17 mouse cellular contexts compared by ENCODE assay signal in genomic region chr8:107885547-107885946, GRCm38 (mm10). TPM values are rescaled to one million over a fixed set of nuclear protein-coding genes. Genes with fewer than 3 reads are reported as not detected.
DNase-seq lines count a peak whose midpoint lies in the region; ATAC-seq and TF ChIP-seq lines count a peak whose summit lies in the region.
"Had no signal": no experiment of that assay in that cellular context is flagged by ENCODE, and none has a peak within 500 bp of the region (broad histone marks: within the 10 kb centered on the region; RNA-seq: fewer than 3 reads in every experiment).

No protein-coding gene starts in this region.

- peak overlapping the region; percentile 29; the same call in 1 of the 2 replicates for H3K27ac ChIP-seq in hindbrain, embryonic 10.5 days
- H3K27ac ChIP-seq in hindbrain, embryonic 11.5 days (ENCODE audit: low read depth, low read length), result no peak overlapping the region
- H3K27ac ChIP-seq in lung, postnatal 0 days (ENCODE audit: low read length), result no peak overlapping the region
- peak overlapping the region; percentile 22; the same call in 1 of the 2 replicates for H3K27ac ChIP-seq in embryonic facial prominence, embryonic 13.5 days
- H3K27ac ChIP-seq in limb, embryonic 15.5 days, result peak overlapping the region; percentile 38; the same call in 1 of the 2 replicates
- H3K27ac ChIP-seq: heart, adult 2 months; macrophage; midbrain, embryonic 12.5 days had no signal

- H3K9me3 ChIP-seq in hindbrain, embryonic 10.5 days, result no peaks in the 10 kb centered on the region
- no peaks in the 10 kb centered on the region for H3K9me3 ChIP-seq in hindbrain, embryonic 11.5 days (ENCODE audit: control insufficient read depth, low read length)
- H3K9me3 ChIP-seq in lung, postnatal 0 days (ENCODE audit: low read length), result no peaks in the 10 kb centered on the region
- H3K9me3 ChIP-seq in embryonic facial prominence, embryonic 13.5 days, result no peaks in the 10 kb centered on the region
- no peaks in the 10 kb centered on the region for H3K9me3 ChIP-seq in limb, embryonic 15.5 days
- H3K9me3 ChIP-seq: midbrain, embryonic 12.5 days had no signal

- no peaks in the 10 kb centered on the region for H3K36me3 ChIP-seq in hindbrain, embryonic 10.5 days
- H3K36me3 ChIP-seq in hindbrain, embryonic 11.5 days (ENCODE audit: control insufficient read depth, insufficient read depth, low read length), result no peaks in the 10 kb centered on the region
- no peaks in the 10 kb centered on the region for H3K36me3 ChIP-seq in lung, postnatal 0 days (ENCODE audit: insufficient read depth, low read length)
- H3K36me3 ChIP-seq in embryonic facial prominence, embryonic 13.5 days, result no peaks in the 10 kb centered on the region
- no peaks in the 10 kb centered on the region for H3K36me3 ChIP-seq in limb, embryonic 15.5 days
- H3K36me3 ChIP-seq: midbrain, embryonic 12.5 days had no signal

- H3K27me3 ChIP-seq in hindbrain, embryonic 10.5 days (ENCODE audit: insufficient read depth, poor library complexity, severe bottlenecking), result no peaks in the 10 kb centered on the region; the same call in 1 of the 2 replicates
- no peaks in the 10 kb centered on the region for H3K27me3 ChIP-seq in hindbrain, embryonic 11.5 days (ENCODE audit: control insufficient read depth, insufficient read depth, low read length)
- no peaks in the 10 kb centered on the region for H3K27me3 ChIP-seq in lung, postnatal 0 days (replicated peaks; ENCODE audit: insufficient read depth, low read length)
- no peaks in the 10 kb centered on the region; the same call in 1 of the 2 replicates for H3K27me3 ChIP-seq in embryonic facial prominence, embryonic 13.5 days
- peaks cover 2% of the 10 kb centered on the region; the same call in 1 of the 2 replicates for H3K27me3 ChIP-seq in limb, embryonic 15.5 days

- ATAC-seq in hindbrain, embryonic 11.5 days (ENCODE audit: low FRiP score), result no peak
- ATAC-seq in lung, postnatal 0 days, result no peak
- ATAC-seq in embryonic facial prominence, embryonic 13.5 days (ENCODE audit: insufficient number of reproducible peaks, insufficient read depth, low FRiP score, low TSS enrichment, low read depth), result no peak
- no peak for ATAC-seq in limb, embryonic 15.5 days (ENCODE audit: insufficient number of reproducible peaks, low FRiP score, low TSS enrichment, low read depth)
- ATAC-seq: activated CD4-positive, CD25-positive, alpha-beta regulatory T cell, adult 4 months had no signal

- H3K4me2 ChIP-seq in hindbrain, embryonic 11.5 days (replicated peaks; ENCODE audit: low read depth, low read length), result no peak overlapping the region
- no peak overlapping the region for H3K4me2 ChIP-seq in lung, postnatal 0 days (replicated peaks; ENCODE audit: low read depth, low read length)
- H3K4me2 ChIP-seq in embryonic facial prominence, embryonic 13.5 days, result peak overlapping the region; percentile 20; the same call in 1 of the 2 replicates
- no peak overlapping the region for H3K4me2 ChIP-seq in limb, embryonic 15.5 days
- H3K4me2 ChIP-seq: midbrain, embryonic 12.5 days had no signal

- no peak for TF ChIP-seq EP300 in lung, postnatal 0 days (IDR thresholded peaks at IDR 0.05)

- WGBS in hindbrain, embryonic 10.5 days, result 53% methylated on average over 7 of the region's 7 CpGs
- 55% methylated on average over 7 of the region's 7 CpGs for WGBS in hindbrain, embryonic 11.5 days
- WGBS in lung, postnatal 0 days, result 32% methylated on average over 7 of the region's 7 CpGs
- WGBS in embryonic facial prominence, embryonic 13.5 days, result 25% methylated on average over 7 of the region's 7 CpGs
- WGBS in limb, embryonic 15.5 days, result 51% methylated on average over 7 of the region's 7 CpGs

- H3K4me1 ChIP-seq in hindbrain, embryonic 10.5 days (replicated peaks), result peaks cover 12% of the 10 kb centered on the region
- 0 out of 2 replicates have a peak, but pooled peaks cover 3% of the 10 kb centered on the region for H3K4me1 ChIP-seq in hindbrain, embryonic 11.5 days (replicated peaks; ENCODE audit: control insufficient read depth, insufficient read depth, low read length)
- no peaks in the 10 kb centered on the region for H3K4me1 ChIP-seq in lung, postnatal 0 days (ENCODE audit: insufficient read depth, low read depth, low read length)
- peaks cover 31% of the 10 kb centered on the region for H3K4me1 ChIP-seq in embryonic facial prominence, embryonic 13.5 days
- peaks cover 29% of the 10 kb centered on the region; the same call in 1 of the 2 replicates for H3K4me1 ChIP-seq in limb, embryonic 15.5 days

- TF ChIP-seq CTCF in lung, postnatal 0 days (IDR thresholded peaks at IDR 0.05), result no peak

- no peak for DNase-seq in hindbrain, embryonic 10.5 days (ENCODE audit: low spot score)
- DNase-seq in hindbrain, embryonic 11.5 days (ENCODE audit: low spot score), result no peak
- DNase-seq in lung, postnatal 0 days (ENCODE audit: low spot score), result peak; percentile 6
- no peak for DNase-seq in lung, postnatal 14 days
- no peak for DNase-seq in layer of hippocampus, postnatal 14 days (ENCODE audit: low spot score in 2 of 2)
- DNase-seq: adrenal gland, postnatal 14 days; cerebellum, adult 18-20 months; heart, adult 2 months; heart, postnatal 36 days; kidney, postnatal 25 days; layer of hippocampus, adult 9-11 months; retina, postnatal 1 day had no signal

- H3K9ac ChIP-seq in hindbrain, embryonic 11.5 days (ENCODE audit: low read depth, low read length), result no peak overlapping the region
- H3K9ac ChIP-seq in lung, postnatal 0 days (replicated peaks; ENCODE audit: low read depth), result no peak overlapping the region
- no peak overlapping the region for H3K9ac ChIP-seq in embryonic facial prominence, embryonic 13.5 days
- H3K9ac ChIP-seq in limb, embryonic 15.5 days, result no peak overlapping the region
- H3K9ac ChIP-seq: midbrain, embryonic 12.5 days had no signal

- H3K4me3 ChIP-seq in hindbrain, embryonic 10.5 days, result no peak overlapping the region
- H3K4me3 ChIP-seq in hindbrain, embryonic 11.5 days (ENCODE audit: low read depth, low read length), result no peak overlapping the region
- no peak overlapping the region for H3K4me3 ChIP-seq in lung, postnatal 0 days (ENCODE audit: low read depth, low read length)
- no peak overlapping the region for H3K4me3 ChIP-seq in embryonic facial prominence, embryonic 13.5 days
- H3K4me3 ChIP-seq in limb, embryonic 15.5 days, result no peak overlapping the region
- H3K4me3 ChIP-seq: heart, adult 2 months; midbrain, embryonic 12.5 days had no signal

RNA-seq across cellular contexts. Expression of gene Zfhx3, which starts 56.9 kb away (rescaled TPM):
- polyA plus RNA-seq in hindbrain, embryonic 10.5 days (2016; fragmentation: Nextera tagmentation; extraction: Ambion mirVana), result 12.9 and 22.0 TPM in 2 replicates
- polyA plus RNA-seq in hindbrain, embryonic 11.5 days (2014; fragmentation: Nextera tagmentation; extraction: Ambion mirVana), result 36.4 and 47.1 TPM in 2 replicates
- 8.2 and 10.7 TPM in 2 replicates for polyA plus RNA-seq in lung, postnatal 0 days (2015; fragmentation: Nextera tagmentation; extraction: Ambion mirVana)
- 29.9 and 31.2 TPM in 2 replicates for polyA plus RNA-seq in embryonic facial prominence, embryonic 13.5 days (2015; fragmentation: Nextera tagmentation; extraction: Ambion mirVana)
- polyA plus RNA-seq in limb, embryonic 15.5 days (2015; fragmentation: Nextera tagmentation; extraction: Ambion mirVana), result 14.9 and 19.3 TPM in 2 replicates
- 1 to 10 TPM; 4.8 to 8.2 TPM for total RNA-seq in layer of hippocampus, postnatal 14 days (2021)

Comparison
In these comparisons a context has a peak if more than half of its experiments do, and no peak if none do; other contexts are left out.
1. H3K27ac ChIP-seq: peak in hindbrain, embryonic 10.5 days (single experiment), embryonic facial prominence, embryonic 13.5 days (single experiment) and limb, embryonic 15.5 days (single experiment); none in hindbrain, embryonic 11.5 days (single experiment) and lung, postnatal 0 days (single experiment).